Mouse (Mus musculus): ENCODE data around the gene Uhrf1bp1l.
A peak's percentile ranks its signal among the peaks of the same experiment; 100 is the strongest.

Gene Uhrf1bp1l

DNA sequence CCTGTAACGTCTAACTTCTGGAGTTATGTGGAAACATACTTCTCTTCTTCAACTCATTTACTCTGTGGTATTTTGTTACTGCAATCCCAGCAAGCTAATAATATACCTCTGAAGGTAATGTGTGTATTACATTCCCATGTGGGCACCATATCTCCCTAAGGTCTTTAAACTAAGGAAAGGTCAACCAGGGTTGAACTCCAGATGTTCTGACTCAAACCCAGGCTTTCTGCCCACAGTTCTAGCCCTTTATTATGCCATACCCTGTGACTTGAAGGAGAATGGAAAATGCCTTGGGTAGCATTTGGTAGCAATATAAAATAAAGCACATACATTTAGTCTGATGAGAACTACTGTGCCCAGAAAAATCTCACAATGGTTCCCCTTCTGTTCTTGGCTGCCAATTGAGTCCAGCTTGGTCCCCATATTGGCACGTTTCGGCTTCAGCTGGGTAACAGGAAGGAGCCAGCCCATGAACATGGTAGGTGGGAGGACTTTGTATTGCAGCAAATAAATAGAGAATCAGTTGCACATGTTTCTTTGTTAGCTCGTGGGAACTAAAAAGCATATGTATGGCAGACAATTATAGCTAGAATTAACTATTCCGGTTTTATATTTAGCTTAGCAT, 110.6 kb downstream of the Uhrf1bp1l start:
- peak; percentile 47 for DNase-seq

DNA sequence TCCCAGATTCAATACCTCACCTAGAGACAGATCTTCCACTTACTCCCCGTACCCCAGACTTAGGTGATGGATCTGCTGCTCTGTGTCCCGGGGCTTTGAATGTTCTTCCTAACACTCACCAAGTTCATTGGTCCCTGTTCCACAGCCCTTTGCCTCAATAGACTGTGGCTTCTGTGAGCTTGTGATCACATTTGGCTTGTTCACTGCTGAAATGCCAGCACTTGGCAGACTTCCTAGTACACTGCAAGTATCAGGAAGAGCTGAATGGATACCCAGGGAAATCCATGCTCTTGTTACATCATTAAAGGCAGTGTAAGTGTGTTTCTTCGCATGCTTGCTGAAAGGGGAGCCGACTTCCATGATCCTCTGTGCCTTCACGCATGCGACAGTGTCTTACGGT, 111.5 kb downstream of the Uhrf1bp1l start:
- peak; percentile 32 for DNase-seq

DNA sequence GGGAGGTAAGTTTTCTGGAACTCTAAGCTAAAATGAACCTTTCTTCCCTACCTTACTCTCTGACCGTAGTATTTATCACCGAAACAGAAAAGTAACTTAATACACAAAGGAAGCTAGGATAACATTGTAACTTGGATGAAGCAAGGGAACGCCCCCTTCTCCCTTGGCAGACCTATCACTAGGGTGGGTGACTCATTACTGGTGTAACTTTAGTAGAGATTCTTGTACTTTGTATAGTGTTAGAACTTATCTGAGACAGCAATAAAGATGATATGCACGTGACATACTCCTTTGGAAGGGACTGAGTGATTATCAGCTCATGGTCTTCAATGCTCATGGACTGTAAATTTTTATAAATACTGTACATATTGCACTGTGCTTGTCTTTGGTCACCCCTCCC, 123.4 kb downstream of the Uhrf1bp1l start:
- DNase-seq = no peak

DNA sequence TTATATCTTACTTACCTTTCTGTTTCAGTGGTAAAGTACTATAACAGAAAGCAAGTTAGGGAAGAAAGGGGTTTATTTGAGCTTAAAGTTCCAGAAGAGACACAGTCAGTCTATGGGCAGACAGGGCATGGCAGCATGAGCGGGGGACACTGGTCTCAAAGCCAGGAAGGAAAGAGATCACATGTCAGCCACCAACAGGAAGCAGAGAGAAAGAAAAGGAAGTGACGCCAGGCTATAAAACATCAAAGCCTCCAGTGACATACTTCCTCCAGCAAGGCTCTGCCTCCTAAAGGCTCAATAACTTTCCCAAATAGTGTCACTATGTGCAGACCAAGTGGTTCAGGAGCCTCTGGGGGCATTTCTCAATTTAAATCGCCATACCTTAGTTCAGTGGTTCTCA, 124.0 kb downstream of the Uhrf1bp1l start:
- no peak for DNase-seq

All from right cerebral cortex, postnatal 25 days (tissue).